Mouse (Mus musculus) layer of hippocampus, adult 9-11 months (tissue): Measurements from ENCODE around the gene P4ha2.
"Not testable (repeated sequence)": the region's sequence is repeated elsewhere in the genome, so short reads cannot be mapped to it uniquely, and the experiment has no call there.

ENCODE experiments used
- DNase-seq: peaks from one replicate; pipeline ENCODE4 v3.0.0; 2022

The P4ha2 gene

DNA sequence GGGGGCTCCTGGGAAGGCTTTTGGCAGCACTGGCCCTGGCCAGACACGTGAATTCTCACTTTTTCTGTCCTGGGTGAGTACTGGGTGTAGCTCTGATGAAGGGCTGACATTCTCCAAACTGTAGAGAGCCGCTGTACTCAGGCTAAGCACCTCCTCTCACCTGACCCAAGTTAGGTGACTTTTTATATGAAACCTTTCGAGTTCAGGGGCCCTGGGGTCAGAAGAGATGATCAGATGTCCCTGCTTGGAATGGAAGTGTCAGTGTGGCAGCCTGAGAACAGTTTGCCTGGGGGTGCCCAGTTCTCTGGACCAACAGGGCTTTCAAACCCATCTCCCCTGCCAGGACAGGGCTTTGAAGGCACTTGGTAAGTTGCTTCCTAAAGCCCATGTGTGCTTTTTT, 8.2 kb downstream of the P4ha2 start:
- DNase-seq: no peak

DNA sequence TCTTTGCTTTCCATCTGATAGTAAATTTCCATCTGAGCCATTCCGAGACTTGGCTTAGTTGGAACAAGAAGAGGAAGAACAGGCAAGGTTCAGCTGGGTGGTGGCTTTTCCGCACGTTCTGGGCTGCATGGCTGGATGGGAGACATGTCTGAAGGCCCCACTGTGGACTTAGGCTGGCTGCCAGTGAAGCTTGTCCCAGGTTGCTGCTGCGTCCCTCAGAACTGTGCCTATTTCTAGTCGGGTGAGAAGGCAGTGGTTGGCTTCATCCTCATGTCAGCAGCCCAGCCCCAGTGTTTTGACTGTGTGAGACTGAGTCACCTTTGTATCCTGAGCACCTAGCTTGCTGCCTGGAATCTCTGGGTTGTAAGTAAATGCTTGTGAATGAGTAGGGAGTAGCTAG, 9.0 kb downstream of the P4ha2 start:
- DNase-seq: no peak

DNA sequence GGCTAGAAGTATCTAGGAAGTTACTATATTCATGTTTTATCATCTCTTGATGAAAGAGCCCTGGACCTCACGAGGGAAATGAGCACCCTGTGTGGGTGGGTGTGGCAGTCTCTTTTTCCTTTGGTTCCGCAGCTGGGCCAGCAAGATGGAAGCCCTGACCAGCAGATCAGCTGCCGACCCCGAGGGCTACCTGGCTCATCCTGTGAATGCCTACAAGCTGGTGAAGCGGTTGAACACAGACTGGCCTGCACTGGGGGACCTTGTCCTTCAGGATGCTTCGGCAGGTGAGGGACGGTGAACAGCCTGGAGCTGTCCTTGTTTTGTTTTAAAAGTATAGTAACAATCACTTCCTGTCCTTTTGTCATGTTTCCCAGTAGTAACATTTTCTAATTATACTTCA, 11.4 kb downstream of the P4ha2 start:
- DNase-seq: no peak

DNA sequence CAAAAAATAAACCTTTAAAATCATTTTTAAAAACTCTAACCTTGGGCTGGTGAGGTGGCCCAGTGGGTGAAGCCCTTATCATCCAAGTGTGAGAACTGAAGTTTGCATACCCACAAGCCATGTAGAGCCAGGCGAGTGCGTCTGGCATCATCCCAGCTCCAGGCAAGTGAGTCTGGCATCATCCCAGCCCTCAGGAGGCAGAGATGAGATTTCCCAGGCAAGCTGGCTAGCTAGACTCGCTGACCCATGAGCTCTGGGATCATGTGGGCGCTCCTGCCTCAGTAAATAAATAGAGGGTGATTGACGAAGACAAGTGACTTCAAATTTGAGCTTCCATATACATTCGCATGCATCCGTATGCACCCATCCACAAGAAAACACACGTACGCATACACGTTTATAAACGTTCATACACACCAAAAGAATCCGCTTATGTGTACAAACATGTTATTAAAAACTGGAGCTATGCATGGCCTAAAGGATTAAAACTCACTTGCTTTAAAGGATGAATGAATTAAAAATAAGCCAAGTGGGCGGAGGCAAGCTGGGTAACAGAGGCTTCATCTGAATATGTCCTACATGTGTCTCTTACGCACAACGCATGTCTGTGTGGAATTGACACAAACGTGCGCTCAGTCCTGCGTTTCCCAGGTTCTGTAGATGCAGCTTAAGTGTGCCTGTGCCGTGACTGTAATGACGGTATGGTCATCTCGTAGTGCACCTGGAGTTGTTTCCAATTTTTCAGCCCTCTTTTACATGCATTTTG, 12.3 kb downstream of the P4ha2 start:
- DNase-seq: no peak

DNA sequence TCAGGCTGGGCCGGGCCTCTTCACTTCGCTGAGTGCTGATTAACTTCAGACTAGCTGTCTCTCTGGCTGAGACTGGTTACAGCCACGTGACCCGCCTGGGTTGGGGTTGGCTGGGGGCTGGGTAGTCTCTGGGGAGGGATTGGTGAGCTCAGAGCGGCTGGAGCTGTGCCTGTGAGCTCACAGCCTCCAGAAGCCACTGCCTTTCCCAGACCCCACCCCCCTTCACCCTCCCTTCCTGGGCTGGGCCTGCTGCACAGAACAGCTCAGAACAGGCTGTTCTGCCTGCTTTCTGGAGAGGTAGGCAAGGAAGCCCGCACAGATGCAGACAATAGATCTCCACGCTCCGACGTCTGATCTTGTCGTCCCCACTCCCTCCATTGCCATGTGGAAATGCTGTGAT, 13.0 kb downstream of the P4ha2 start:
- peak; percentile 95 for DNase-seq

DNA sequence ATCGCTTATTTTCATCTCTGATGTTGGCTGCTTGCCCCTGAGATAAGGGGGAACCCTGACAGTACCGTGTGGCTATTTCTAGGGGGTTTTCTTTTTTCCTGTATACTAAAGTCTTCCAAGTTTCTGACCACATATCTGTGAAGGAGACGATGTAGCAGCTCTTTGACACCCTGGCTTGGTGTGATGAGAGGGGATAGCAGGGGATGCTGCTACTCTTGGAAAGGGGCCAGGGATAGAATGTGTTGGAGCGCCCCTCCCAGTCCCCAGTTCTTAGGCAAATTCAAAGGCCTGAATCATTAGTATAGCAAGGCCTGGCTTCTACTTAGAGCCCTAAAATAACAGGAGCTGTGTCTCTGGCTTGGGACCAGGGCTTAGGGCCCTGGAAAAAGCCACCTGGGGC, 13.5 kb downstream of the P4ha2 start:
- DNase-seq: no peak

DNA sequence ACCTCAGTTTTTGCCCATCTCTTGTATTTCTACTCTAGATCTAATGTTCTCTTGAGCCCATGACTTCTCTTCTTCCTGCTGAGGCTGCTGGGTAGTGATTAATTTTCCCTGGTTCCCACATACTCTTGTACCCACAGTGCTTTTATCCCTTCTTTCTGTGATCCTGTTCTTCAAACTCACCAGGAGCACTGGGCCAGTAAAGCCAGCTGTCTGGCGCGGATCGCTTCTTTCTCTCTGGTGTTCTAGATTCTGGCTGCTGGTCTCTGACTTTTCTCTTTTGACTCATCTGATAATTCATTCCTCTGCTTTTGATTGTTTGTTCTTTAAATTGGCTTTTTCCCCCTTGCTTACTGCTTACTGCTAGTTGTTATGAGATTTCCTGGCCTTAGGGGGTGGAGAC, 14.9 kb downstream of the P4ha2 start:
- no peak for DNase-seq

DNA sequence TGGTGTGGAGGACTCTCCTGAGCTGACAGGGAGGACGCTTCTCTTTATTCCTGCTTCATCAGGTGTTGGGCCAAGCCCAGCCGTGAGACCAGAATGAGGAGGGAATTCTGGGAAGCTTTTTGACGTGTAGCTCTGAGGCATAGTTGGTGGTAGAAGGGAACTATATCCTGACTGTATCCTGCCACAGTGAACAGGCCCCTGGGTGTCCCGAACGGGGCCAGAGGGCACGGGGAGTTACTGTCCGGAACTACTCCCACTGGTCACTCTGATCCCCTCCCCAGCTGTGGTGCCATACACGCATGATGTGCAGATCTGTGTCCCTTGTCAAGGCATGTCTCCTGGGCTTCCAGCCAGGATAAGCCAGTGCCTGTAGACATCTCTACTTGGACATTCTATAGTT, 15.4 kb downstream of the P4ha2 start:
- DNase-seq: no peak

DNA sequence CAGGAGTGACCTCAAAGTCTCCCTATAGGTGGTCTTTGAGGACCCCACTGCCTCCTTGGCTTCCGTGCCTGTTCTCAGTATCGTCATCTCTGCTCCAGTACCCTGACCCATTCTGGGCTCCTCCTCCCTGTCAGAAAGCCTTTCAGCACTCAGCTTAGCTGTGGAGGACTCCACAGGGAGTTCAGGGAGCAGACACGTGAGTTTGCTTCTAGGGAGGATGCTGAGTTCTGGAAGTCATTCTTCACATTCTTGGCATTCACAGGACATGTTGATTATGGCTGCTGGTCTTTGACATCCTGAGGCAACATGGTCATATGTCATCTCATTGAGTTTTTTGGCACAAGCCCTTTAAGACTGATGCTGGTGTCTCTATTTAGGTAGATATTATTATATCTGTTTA, 16.0 kb downstream of the P4ha2 start:
- DNase-seq: no peak

DNA sequence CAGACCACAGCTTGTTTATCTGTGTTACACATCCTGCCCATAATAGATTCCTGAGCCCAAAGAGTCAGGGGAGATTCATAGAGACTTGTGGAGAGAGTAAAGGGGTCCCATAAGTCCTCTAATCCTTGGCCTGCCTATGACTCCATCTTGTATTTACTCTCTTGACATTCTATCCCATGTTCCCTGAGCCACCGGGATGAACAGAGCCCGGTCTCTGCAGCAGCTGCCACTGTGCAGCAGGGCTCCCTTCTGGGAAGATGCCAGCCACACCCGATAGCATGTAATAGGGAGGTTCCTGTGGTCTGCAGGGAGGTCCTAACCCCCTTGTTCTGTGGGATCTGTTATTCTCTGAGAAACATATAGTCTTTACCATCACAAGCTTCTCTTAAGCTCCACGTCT, 16.5 kb downstream of the P4ha2 start:
- no peak for DNase-seq

DNA sequence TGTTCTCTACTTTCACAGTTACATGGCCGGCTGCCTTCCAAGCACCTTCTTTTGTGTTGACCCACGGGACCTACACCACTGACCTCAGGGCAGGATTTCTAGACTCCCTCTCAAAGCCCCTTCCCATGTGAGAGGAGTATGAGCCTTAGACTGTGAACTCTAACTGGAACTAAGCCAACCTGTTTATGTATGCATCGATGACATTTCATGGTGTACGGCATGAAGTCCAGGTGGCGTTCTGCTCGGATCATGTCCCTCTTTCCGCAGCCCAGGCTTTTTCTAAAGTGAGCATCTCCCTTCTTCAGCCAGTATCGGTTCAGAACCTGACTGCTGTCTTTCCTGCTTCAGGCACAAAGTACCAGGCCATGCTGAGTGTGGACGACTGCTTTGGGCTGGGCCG, 17.2 kb downstream of the P4ha2 start:
- no peak for DNase-seq

DNA sequence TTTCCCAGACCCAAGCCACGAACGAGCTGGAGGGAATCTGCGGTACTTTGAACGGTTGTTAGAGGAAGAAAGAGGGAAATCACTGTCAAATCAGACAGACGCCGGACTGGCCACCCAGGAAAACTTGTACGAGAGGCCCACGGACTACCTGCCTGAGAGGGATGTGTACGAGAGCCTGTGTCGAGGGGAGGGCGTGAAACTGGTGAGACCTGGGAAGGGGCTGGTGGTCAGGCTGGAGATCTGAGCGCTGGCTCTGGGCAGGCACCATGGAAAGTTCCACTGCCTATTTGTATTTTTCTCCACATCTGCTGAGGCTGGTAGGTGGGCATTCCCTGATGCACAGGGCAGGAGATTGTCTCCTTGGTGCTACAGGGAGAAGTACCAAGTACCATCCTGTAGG, 19.2 kb downstream of the P4ha2 start:
- DNase-seq: no peak

DNA sequence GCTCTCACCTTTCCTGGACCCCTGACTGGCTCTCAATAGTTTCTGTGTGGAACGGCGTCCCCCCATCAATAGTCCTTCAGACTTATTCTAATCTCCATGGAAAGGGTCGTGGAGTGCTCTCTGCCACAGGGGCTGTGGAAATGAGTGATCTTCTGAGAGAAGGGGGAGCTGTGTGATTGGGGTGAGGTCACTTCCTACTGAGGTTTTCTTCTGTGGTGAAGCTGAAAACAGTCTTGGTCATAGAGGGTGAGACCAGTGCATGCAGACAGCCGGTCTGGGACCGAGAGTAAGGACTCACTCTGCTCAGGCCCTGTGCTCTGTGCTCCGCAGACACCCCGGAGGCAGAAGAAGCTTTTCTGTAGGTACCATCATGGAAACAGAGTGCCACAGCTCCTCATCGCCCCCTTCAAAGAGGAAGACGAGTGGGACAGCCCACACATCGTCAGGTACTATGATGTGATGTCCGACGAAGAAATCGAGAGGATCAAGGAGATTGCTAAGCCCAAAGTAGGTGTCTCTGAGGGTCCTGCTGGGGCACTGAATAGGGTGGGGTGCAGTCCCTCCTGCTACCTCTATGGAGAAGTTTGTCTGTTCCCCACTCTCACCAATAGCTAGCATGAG, 20.0 kb downstream of the P4ha2 start:
- no peak for DNase-seq

DNA sequence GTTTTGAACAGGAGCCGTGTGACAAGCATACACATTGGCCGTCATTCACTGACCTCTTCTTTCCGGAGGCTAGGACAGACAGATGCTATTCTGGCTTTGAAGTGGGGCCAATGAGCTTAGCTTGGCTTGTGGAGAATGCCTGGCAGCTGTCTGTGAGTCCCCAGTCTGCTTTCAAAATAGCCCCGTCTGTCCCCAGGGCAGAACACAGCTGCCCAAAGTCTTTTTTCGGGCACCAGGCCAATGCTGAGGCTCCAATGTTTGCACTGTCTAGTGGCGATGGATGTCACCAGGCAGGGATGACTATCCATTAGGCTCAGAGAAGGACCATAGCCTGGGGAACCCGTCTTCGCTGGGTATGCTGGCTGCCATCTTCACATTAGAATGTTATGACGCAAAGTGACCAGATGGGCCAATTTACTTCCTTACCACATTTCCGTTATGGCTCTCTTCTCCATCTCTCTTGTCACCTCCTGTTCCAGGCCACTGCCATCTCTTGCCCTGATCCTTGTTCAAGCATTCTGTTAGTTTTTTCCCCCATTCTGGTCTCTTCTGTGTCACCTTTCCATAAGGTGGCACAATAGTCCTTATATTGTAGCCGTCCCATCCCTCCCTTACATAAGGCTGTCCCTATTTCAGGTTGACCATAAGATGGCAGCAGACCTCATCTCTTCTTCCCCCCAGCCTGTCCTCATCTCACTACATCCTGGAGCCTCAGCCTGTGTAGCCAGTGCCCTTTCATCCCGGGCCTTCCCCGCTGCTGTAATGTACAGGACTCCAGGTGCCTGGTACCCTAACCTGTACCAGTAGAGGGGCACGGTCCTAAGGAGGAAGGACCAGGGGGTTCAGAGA, 22.7 kb downstream of the P4ha2 start:
- peak; percentile 77 for DNase-seq

DNA sequence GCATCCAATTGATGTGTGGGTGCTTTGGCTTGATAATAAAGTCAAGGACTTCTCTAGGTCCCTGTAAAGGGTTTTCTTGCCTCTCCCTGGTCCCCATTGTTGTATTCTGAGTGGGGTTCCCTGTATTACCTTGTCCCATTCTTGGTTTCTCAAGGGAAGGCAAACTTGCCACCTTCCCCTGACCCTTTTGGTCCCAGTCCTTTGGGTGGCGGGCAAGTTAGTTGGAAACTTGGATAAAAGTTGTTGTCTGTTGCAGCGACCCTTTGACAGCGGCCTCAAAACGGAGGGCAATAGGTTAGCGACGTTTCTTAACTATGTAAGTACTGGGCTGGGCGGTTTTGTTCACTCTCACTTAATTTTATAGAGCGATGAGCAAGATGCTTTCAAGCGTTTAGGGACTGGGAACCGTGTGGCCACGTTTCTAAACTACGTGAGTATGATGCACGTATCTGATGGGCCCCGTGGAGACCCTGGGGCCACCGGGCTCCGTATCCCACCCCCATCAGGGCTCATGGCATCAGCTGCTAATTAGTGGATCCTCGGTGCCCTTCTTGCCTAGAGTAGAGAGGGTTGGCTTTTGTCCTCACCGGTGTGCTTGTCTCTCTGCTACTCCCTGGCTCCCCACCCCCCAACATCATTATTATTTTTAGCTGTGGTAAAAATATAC, 26.2 kb downstream of the P4ha2 start:
- DNase-seq: no peak

DNA sequence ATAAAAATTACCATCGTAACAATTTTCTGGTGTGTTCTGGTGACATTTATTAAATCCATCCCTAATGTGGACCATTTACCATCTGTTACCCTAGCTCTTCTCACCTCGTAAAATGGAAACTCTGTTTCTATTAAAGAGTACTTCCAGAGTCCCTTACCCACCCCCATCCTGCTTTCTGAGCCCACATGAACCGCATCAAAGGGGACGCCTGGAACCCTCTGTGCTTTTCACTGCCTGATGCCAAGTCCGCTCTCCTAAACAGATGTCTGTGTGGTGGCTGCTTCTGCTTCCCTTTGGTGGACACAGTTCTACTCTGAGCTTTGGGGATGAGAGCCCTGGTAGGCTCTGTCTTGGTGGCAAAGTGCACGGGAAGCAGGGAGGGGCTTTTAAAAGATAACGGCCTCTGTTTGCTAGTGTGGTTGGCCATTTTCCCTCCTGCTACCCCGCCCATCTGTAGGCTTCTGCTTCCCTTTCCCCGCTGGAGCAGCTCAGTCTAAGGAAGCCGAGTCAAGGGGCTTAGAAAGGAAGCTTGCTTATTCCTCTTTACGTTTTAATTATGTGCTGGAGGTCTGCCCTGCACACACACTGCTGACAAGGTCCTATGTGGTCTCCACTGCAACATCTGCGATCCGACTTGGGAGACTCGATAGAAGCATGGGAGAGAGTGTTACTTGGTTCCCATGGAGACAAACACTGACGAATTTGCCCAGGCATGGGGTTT, 26.9 kb downstream of the P4ha2 start:
- no peak for DNase-seq

DNA sequence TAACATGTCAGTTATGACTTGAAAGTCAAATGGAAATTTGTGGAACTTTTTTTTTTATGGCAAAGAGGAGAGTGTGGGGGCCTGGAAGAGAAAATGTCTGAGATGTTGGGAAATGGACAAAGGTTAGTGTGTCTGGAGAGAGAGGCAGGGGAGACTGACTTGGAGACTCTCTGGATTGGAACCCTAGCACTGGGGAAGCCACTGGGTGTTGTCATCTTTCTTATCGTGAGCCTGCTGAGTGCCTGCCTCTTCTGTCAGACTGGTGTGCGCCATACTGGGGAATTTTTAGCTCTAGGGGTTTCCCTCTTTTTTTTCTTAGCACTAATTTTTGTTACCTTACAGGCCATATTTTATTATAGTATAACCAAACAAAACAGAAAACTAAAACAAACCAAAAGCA, 27.5 kb downstream of the P4ha2 start:
- no peak for DNase-seq

DNA sequence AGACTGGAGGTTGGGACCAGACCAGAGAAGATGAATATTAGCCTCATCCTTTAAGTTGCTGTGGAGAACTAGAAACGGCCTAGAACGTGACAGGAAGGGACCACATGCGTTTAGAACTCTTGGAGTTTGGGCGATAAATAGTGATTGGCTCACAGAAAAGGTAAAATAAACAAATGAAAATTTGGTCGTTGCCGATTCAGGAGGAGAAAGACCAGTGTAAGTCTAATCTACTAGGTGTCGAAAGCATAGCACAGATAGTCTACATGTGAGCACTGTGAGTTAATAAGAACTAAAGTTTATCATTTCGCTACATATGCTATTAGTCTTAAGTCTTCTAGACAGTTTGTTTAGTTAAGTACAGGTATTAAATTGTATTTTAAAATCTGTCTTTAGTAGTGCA, 30.1 kb downstream of the P4ha2 start:
- no peak for DNase-seq

DNA sequence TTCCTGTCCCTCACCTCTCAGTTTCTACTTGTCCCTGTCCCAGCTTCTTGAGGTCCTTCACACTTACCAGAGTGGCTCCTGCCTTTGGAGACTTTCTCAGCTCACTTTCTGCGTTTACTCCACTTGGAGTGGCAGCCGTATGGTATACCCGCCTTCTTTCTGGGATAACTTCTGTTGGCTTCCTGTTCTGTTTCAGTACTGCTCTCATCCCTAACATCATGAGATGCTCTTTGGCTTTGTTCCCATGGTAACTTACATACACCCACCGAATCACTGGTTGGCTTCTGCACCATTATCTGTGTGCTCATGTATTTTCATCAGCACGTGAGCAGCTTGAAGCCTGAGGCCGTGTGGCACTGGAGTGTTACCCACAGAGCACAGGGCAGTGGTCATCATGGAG, 30.8 kb downstream of the P4ha2 start:
- DNase-seq: peak; percentile 70

DNA sequence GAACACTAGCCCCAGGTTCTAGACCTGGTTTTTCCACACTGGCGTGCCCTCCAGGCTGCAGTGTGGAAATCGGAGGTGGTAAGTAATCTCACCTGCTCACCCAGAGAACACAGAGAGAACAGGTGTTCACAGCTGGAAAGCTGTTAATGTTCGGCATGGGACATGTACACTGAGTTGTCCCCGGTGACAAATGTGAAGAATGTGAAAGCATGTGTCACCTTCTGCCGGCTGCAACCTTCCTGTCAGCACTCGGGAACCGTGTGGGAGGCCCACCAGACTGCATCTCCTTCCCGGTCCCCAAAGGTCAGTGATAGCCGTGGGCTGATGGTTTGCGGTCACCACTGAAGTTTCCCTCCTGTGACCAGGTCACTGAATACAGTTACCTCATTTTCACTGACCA, 32.4 kb downstream of the P4ha2 start:
- DNase-seq: no peak

DNA sequence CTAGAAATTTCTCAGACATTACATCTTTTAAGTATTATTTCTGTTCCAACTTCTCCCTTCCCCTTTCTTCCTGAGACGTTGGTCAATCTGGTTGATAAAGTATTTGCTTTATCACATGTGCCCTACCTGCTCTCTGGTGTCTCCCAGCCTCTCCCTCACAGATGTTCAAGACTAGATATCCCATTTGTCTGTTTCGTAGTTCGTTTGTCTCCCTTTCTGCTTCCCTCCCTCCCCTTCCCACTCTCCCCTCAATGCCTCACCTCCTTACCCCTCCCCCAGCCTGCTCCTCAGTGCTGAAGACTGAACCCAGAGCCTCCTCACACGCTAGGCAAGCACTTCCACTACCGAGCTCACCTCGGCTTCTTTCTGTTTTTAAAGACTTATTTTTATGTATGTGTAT, 35.0 kb downstream of the P4ha2 start:
- no peak for DNase-seq

DNA sequence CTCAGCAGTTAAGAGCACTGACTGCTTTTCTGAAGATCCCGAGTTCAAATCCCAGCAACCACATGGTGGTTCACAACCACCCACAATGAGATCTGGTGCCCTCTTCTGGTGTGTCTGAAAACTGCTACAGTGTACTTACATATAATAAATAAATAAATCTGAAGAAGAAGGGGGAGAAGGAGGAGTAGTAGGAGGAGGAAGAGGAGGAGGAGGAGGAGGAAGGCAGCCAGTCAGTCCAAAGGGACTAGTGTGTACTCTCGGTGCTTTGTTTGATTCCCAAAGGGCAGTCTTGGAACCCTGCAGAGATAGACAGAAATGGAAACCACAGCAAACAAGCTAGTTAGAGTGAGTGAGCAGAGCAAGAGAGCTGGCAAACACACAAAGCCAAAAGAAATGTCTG, 40.3 kb downstream of the P4ha2 start:
- not testable (repeated sequence) for DNase-seq
